Mouse (Mus musculus) mesoderm, embryonic 11.5 days (tissue): ENCODE results near the gene Dusp14.

Experiments
- DNase-seq: peaks from one replicate; pipeline ENCODE4 v3.0.0-alpha.2; 2012; ENCODE audit warnings: low read depth, low spot score

Gene Dusp14

GRCm38 (mm10) chr11:84066927-84067645 lies 2.0 kb downstream of the Dusp14 start:
- DNase-seq: no peak

GRCm38 (mm10) chr11:84066071-84066481 lies 3.0 kb downstream of the Dusp14 start:
- no peak for DNase-seq

GRCm38 (mm10) chr11:84063631-84064209 lies 5.3 kb downstream of the Dusp14 start:
- DNase-seq: no peak

- no peak for DNase-seq
These were observed 6.3 kb downstream of the Dusp14 start for GRCm38 (mm10) chr11:84062805-84063204.

GRCm38 (mm10) chr11:84061881-84062280 lies 7.2 kb downstream of the Dusp14 start:
- no peak for DNase-seq

- no peak for DNase-seq
These were observed 8.4 kb downstream of the Dusp14 start for GRCm38 (mm10) chr11:84060635-84061034.

- DNase-seq: no peak
These were observed 9.3 kb downstream of the Dusp14 start for GRCm38 (mm10) chr11:84059784-84060183.

GRCm38 (mm10) chr11:84057418-84057817 lies 11.6 kb downstream of the Dusp14 start:
- no peak for DNase-seq

- DNase-seq: no peak
These were observed 15.4 kb downstream of the Dusp14 start for GRCm38 (mm10) chr11:84053524-84054163.

- DNase-seq: no peak
These were observed 16.0 kb downstream of the Dusp14 start for GRCm38 (mm10) chr11:84053055-84053454.

- peak; percentile 12 for DNase-seq
These were observed 20.6 kb downstream of the Dusp14 start for GRCm38 (mm10) chr11:84048411-84048810.

- DNase-seq: no peak
These were observed 21.8 kb downstream of the Dusp14 start for GRCm38 (mm10) chr11:84047270-84047669.

- DNase-seq: no peak
These were observed 24.1 kb downstream of the Dusp14 start for GRCm38 (mm10) chr11:84044988-84045387.

GRCm38 (mm10) chr11:84042808-84043762 lies 26.0 kb downstream of the Dusp14 start:
- peak; percentile 89 for DNase-seq

- no peak for DNase-seq
These were observed 28.4 kb downstream of the Dusp14 start for GRCm38 (mm10) chr11:84040621-84041020.

GRCm38 (mm10) chr11:84033671-84034070 lies 35.4 kb downstream of the Dusp14 start:
- no peak for DNase-seq

GRCm38 (mm10) chr11:84032559-84032958 lies 36.5 kb downstream of the Dusp14 start:
- no peak for DNase-seq

- peak; percentile 59 for DNase-seq
These were observed 37.1 kb downstream of the Dusp14 start for GRCm38 (mm10) chr11:84031971-84032370.

GRCm38 (mm10) chr11:84028271-84029028 lies 40.6 kb downstream of the Dusp14 start:
- DNase-seq: no peak

- no peak for DNase-seq
These were observed 41.8 kb downstream of the Dusp14 start for GRCm38 (mm10) chr11:84027231-84027630.
